Mouse (Mus musculus): ENCODE measurements around the gene Rps15. TPM values are rescaled to one million over a fixed set of nuclear protein-coding genes. Genes with fewer than 3 reads are reported as not detected.

Gene Rps15
- polyA plus RNA-seq, 1 experiment: 2,157 TPM

- DNase-seq (ENCODE audit: low read depth): no peak
- no peak for TF ChIP-seq POLR2A (IDR thresholded peaks at IDR 0.05; ENCODE audit: borderline replicate concordance, extremely low read depth, insufficient read depth, insufficient read length, poor library complexity, severe bottlenecking)
- no peak for TF ChIP-seq CTCF (IDR thresholded peaks at IDR 0.05; ENCODE audit: borderline replicate concordance, extremely low read depth, insufficient read depth, insufficient read length)
Observed at GRCm38 (mm10) chr10:80278390-80278789, 13.9 kb upstream of the Rps15 start.

- no peak for DNase-seq (ENCODE audit: low read depth)
- no peak for TF ChIP-seq CTCF (IDR thresholded peaks at IDR 0.05; ENCODE audit: borderline replicate concordance, extremely low read depth, insufficient read depth, insufficient read length)
- TF ChIP-seq POLR2A (IDR thresholded peaks at IDR 0.05; ENCODE audit: borderline replicate concordance, extremely low read depth, insufficient read depth, insufficient read length, poor library complexity, severe bottlenecking): no peak
Observed at GRCm38 (mm10) chr10:80279273-80279672, 13.0 kb upstream of the Rps15 start.

- TF ChIP-seq CTCF (IDR thresholded peaks at IDR 0.05; ENCODE audit: borderline replicate concordance, extremely low read depth, insufficient read depth, insufficient read length) (no peak), POLR2A (IDR thresholded peaks at IDR 0.05; ENCODE audit: borderline replicate concordance, extremely low read depth, insufficient read depth, insufficient read length, poor library complexity, severe bottlenecking) (no peak)
- no peak for DNase-seq (ENCODE audit: low read depth)
Observed at GRCm38 (mm10) chr10:80281304-80281703, 10.9 kb upstream of the Rps15 start.

- TF ChIP-seq POLR2A (IDR thresholded peaks at IDR 0.05; ENCODE audit: borderline replicate concordance, extremely low read depth, insufficient read depth, insufficient read length, poor library complexity, severe bottlenecking) (no peak), CTCF (IDR thresholded peaks at IDR 0.05; ENCODE audit: borderline replicate concordance, extremely low read depth, insufficient read depth, insufficient read length) (no peak)
- peak; percentile 48 for DNase-seq (ENCODE audit: low read depth)
Observed at GRCm38 (mm10) chr10:80281921-80282371, 10.3 kb upstream of the Rps15 start.

GRCm38 (mm10) chr10:80282481-80283441 is 9.5 kb upstream of the Rps15 start:
- TF ChIP-seq CTCF (IDR thresholded peaks at IDR 0.05; ENCODE audit: borderline replicate concordance, extremely low read depth, insufficient read depth, insufficient read length) (no peak), POLR2A (IDR thresholded peaks at IDR 0.05; ENCODE audit: borderline replicate concordance, extremely low read depth, insufficient read depth, insufficient read length, poor library complexity, severe bottlenecking) (no peak)
- no peak for DNase-seq (ENCODE audit: low read depth)

- TF ChIP-seq POLR2A (IDR thresholded peaks at IDR 0.05; ENCODE audit: borderline replicate concordance, extremely low read depth, insufficient read depth, insufficient read length, poor library complexity, severe bottlenecking) (no peak), CTCF (IDR thresholded peaks at IDR 0.05; ENCODE audit: borderline replicate concordance, extremely low read depth, insufficient read depth, insufficient read length) (no peak)
- DNase-seq (ENCODE audit: low read depth): no peak
Observed at GRCm38 (mm10) chr10:80285222-80286070, 6.8 kb upstream of the Rps15 start.

- DNase-seq (ENCODE audit: low read depth): no peak
- TF ChIP-seq POLR2A (IDR thresholded peaks at IDR 0.05; ENCODE audit: borderline replicate concordance, extremely low read depth, insufficient read depth, insufficient read length, poor library complexity, severe bottlenecking) (no peak), CTCF (IDR thresholded peaks at IDR 0.05; ENCODE audit: borderline replicate concordance, extremely low read depth, insufficient read depth, insufficient read length) (no peak)
Observed at GRCm38 (mm10) chr10:80288097-80288496, 4.2 kb upstream of the Rps15 start.

GRCm38 (mm10) chr10:80288657-80289056 is 3.6 kb upstream of the Rps15 start:
- no peak for DNase-seq (ENCODE audit: low read depth)
- TF ChIP-seq CTCF (IDR thresholded peaks at IDR 0.05; ENCODE audit: borderline replicate concordance, extremely low read depth, insufficient read depth, insufficient read length): 0 out of 2 replicates have a peak, but pooled peaks have one; percentile 11
- no peak for TF ChIP-seq POLR2A (IDR thresholded peaks at IDR 0.05; ENCODE audit: borderline replicate concordance, extremely low read depth, insufficient read depth, insufficient read length, poor library complexity, severe bottlenecking)

- no peak for TF ChIP-seq POLR2A (IDR thresholded peaks at IDR 0.05; ENCODE audit: borderline replicate concordance, extremely low read depth, insufficient read depth, insufficient read length, poor library complexity, severe bottlenecking)
- TF ChIP-seq CTCF (IDR thresholded peaks at IDR 0.05; ENCODE audit: borderline replicate concordance, extremely low read depth, insufficient read depth, insufficient read length): no peak
Observed at GRCm38 (mm10) chr10:80293325-80293724, 1.1 kb downstream of the Rps15 start.

GRCm38 (mm10) chr10:80294311-80294710 is 2.1 kb downstream of the Rps15 start:
- TF ChIP-seq CTCF (IDR thresholded peaks at IDR 0.05; ENCODE audit: borderline replicate concordance, extremely low read depth, insufficient read depth, insufficient read length) (no peak), POLR2A (IDR thresholded peaks at IDR 0.05; ENCODE audit: borderline replicate concordance, extremely low read depth, insufficient read depth, insufficient read length, poor library complexity, severe bottlenecking) (no peak)

More at GRCm38 (mm10) chr10:80293325-80293724, 1.1 kb downstream of the Rps15 start:
- DNase-seq (ENCODE audit: low read depth): no peak

GRCm38 (mm10) chr10:80294788-80295303 is 2.6 kb downstream of the Rps15 start:
- no peak for DNase-seq (ENCODE audit: low read depth)
- TF ChIP-seq POLR2A (IDR thresholded peaks at IDR 0.05; ENCODE audit: borderline replicate concordance, extremely low read depth, insufficient read depth, insufficient read length, poor library complexity, severe bottlenecking): no peak
- no peak for TF ChIP-seq CTCF (IDR thresholded peaks at IDR 0.05; ENCODE audit: borderline replicate concordance, extremely low read depth, insufficient read depth, insufficient read length)

More at GRCm38 (mm10) chr10:80294311-80294710, 2.1 kb downstream of the Rps15 start:
- DNase-seq (ENCODE audit: low read depth): no peak
